Mouse (Mus musculus): ENCODE measurements around the gene Acvr1b. TPM values are rescaled to one million over a fixed set of nuclear protein-coding genes. Genes with fewer than 3 reads are reported as not detected.

Gene Acvr1b
- polyA plus RNA-seq, 1 experiment from 2014 or later: 5.5 TPM

GRCm38 (mm10) chr15:101242645-101243044 lies 68.8 kb downstream of the Acvr1b start:
- Histone ChIP-seq H3K36me3 (replicated peaks) (no peaks in the 10 kb centered on the region), H3K27ac (replicated peaks) (no peak overlapping the region; the same call in 1 of the 2 replicates), H3K9me3 (no peaks in the 10 kb centered on the region), H3K27me3 (replicated peaks; ENCODE audit: low read depth, poor library complexity, severe bottlenecking) (peaks cover 20% of the 10 kb centered on the region), H3K4me1 (peaks cover 55% of the 10 kb centered on the region), H3K4me3 (no peak overlapping the region)
- WGBS: 23% methylated on average over 8 of the region's 8 CpGs
- peak; percentile 64 for DNase-seq (ENCODE audit: low spot score)

GRCm38 (mm10) chr15:101244012-101244411 lies 70.1 kb downstream of the Acvr1b start:
- Histone ChIP-seq H3K36me3 (replicated peaks) (no peaks in the 10 kb centered on the region), H3K27ac (replicated peaks) (0 out of 2 replicates have a peak overlapping the region, but pooled peaks have one; percentile 20), H3K9me3 (no peaks in the 10 kb centered on the region), H3K27me3 (replicated peaks; ENCODE audit: low read depth, poor library complexity, severe bottlenecking) (peaks cover 7% of the 10 kb centered on the region; the same call in 1 of the 2 replicates), H3K4me1 (peaks cover 58% of the 10 kb centered on the region), H3K4me3 (no peak overlapping the region)
- DNase-seq (ENCODE audit: low spot score): no peak
- 69% methylated on average over 3 of the region's 3 CpGs for WGBS

GRCm38 (mm10) chr15:101246231-101247154 lies 72.6 kb downstream of the Acvr1b start:
- 0 out of 2 replicates have a peak, but pooled peaks cover 5% of the 10 kb centered on the region for H3K27me3 ChIP-seq (replicated peaks; ENCODE audit: low read depth, poor library complexity, severe bottlenecking)
- WGBS: 1% methylated on average over 56 of the region's 56 CpGs
- no peaks in the 10 kb centered on the region for H3K36me3 ChIP-seq (replicated peaks)
- H3K9me3 ChIP-seq: no peaks in the 10 kb centered on the region
- peak; percentile 97 for DNase-seq (ENCODE audit: low spot score)
- H3K27ac ChIP-seq (replicated peaks): peak overlapping the region; percentile 94
- peak overlapping the region; percentile 59 for H3K4me3 ChIP-seq
- H3K4me1 ChIP-seq: peaks cover 45% of the 10 kb centered on the region

GRCm38 (mm10) chr15:101247155-101247498 lies 73.3 kb downstream of the Acvr1b start:
- H3K4me1 ChIP-seq: peaks cover 39% of the 10 kb centered on the region
- H3K27ac ChIP-seq (replicated peaks): peak overlapping the region; percentile 94
- DNase-seq (ENCODE audit: low spot score): no peak
- no peaks in the 10 kb centered on the region for H3K27me3 ChIP-seq (replicated peaks; ENCODE audit: low read depth, poor library complexity, severe bottlenecking)
- H3K4me3 ChIP-seq: peak overlapping the region; percentile 59
- H3K36me3 ChIP-seq (replicated peaks): no peaks in the 10 kb centered on the region
- H3K9me3 ChIP-seq: no peaks in the 10 kb centered on the region
- WGBS: 60% methylated on average over 1 of the region's 1 CpGs

- Histone ChIP-seq H3K27me3 (replicated peaks; ENCODE audit: low read depth, poor library complexity, severe bottlenecking) (no peaks in the 10 kb centered on the region; the same call in 1 of the 2 replicates), H3K9me3 (no peaks in the 10 kb centered on the region), H3K27ac (replicated peaks) (peak overlapping the region; percentile 62), H3K36me3 (replicated peaks) (no peaks in the 10 kb centered on the region), H3K4me3 (0 out of 2 replicates have a peak overlapping the region, but pooled peaks have one; percentile 11), H3K4me1 (peaks cover 32% of the 10 kb centered on the region)
- no peak for DNase-seq (ENCODE audit: low spot score)
- WGBS: 31% methylated on average over 5 of the region's 5 CpGs
Measured at GRCm38 (mm10) chr15:101248029-101248710, 74.3 kb downstream of the Acvr1b start.

- no peaks in the 10 kb centered on the region for H3K9me3 ChIP-seq
- 84% methylated on average over 9 of the region's 9 CpGs for WGBS
- no peak for DNase-seq (ENCODE audit: low spot score)
- no peak overlapping the region for H3K27ac ChIP-seq (replicated peaks)
- H3K27me3 ChIP-seq (replicated peaks; ENCODE audit: low read depth, poor library complexity, severe bottlenecking): no peaks in the 10 kb centered on the region; the same call in 1 of the 2 replicates
- no peak overlapping the region for H3K4me3 ChIP-seq
- peaks cover 50% of the 10 kb centered on the region for H3K4me1 ChIP-seq
- H3K36me3 ChIP-seq (replicated peaks): no peaks in the 10 kb centered on the region
Measured at GRCm38 (mm10) chr15:101250220-101250800, 76.4 kb downstream of the Acvr1b start.

GRCm38 (mm10) chr15:101251930-101252329 lies 78.1 kb downstream of the Acvr1b start:
- 91% methylated on average over 5 of the region's 5 CpGs for WGBS
- H3K9me3 ChIP-seq: no peaks in the 10 kb centered on the region

GRCm38 (mm10) chr15:101252614-101253013 lies 78.7 kb downstream of the Acvr1b start:
- no peak for DNase-seq (ENCODE audit: low spot score)

More at GRCm38 (mm10) chr15:101251930-101252329, 78.1 kb downstream of the Acvr1b start:
- Histone ChIP-seq H3K4me3 (no peak overlapping the region), H3K36me3 (replicated peaks) (no peaks in the 10 kb centered on the region), H3K27me3 (replicated peaks; ENCODE audit: low read depth, poor library complexity, severe bottlenecking) (no peaks in the 10 kb centered on the region; the same call in 1 of the 2 replicates), H3K4me1 (peaks cover 51% of the 10 kb centered on the region), H3K27ac (replicated peaks) (no peak overlapping the region)
- DNase-seq (ENCODE audit: low spot score): no peak

GRCm38 (mm10) chr15:101253563-101253885 lies 79.7 kb downstream of the Acvr1b start:
- peak overlapping the region; percentile 82 for H3K4me3 ChIP-seq
- H3K4me1 ChIP-seq: peaks cover 42% of the 10 kb centered on the region
- no peaks in the 10 kb centered on the region for H3K9me3 ChIP-seq
- peak overlapping the region; percentile 92 for H3K27ac ChIP-seq (replicated peaks)
- WGBS: 30% methylated on average over 3 of the region's 3 CpGs
- no peak for DNase-seq (ENCODE audit: low spot score)
- no peaks in the 10 kb centered on the region; the same call in 1 of the 2 replicates for H3K27me3 ChIP-seq (replicated peaks; ENCODE audit: low read depth, poor library complexity, severe bottlenecking)
- H3K36me3 ChIP-seq (replicated peaks): no peaks in the 10 kb centered on the region

More at GRCm38 (mm10) chr15:101252614-101253013, 78.7 kb downstream of the Acvr1b start:
- Histone ChIP-seq H3K27ac (replicated peaks) (no peak overlapping the region), H3K36me3 (replicated peaks) (no peaks in the 10 kb centered on the region), H3K27me3 (replicated peaks; ENCODE audit: low read depth, poor library complexity, severe bottlenecking) (no peaks in the 10 kb centered on the region; the same call in 1 of the 2 replicates), H3K4me1 (peaks cover 49% of the 10 kb centered on the region), H3K4me3 (no peak overlapping the region), H3K9me3 (no peaks in the 10 kb centered on the region)
- 81% methylated on average over 6 of the region's 6 CpGs for WGBS

- no peaks in the 10 kb centered on the region; the same call in 1 of the 2 replicates for H3K27me3 ChIP-seq (replicated peaks; ENCODE audit: low read depth, poor library complexity, severe bottlenecking)
- peak within 1 kb of the TSS; percentile 82 for H3K4me3 ChIP-seq
- H3K36me3 ChIP-seq (replicated peaks): no peaks in the 10 kb centered on the region
- H3K4me1 ChIP-seq: peaks cover 41% of the 10 kb centered on the region
- no peaks in the 10 kb centered on the region for H3K9me3 ChIP-seq
- peak; percentile 75 for DNase-seq (ENCODE audit: low spot score)
- 1% methylated on average over 82 of the region's 82 CpGs for WGBS
- peak within 1 kb of the TSS; percentile 92 for H3K27ac ChIP-seq (replicated peaks)
Measured at GRCm38 (mm10) chr15:101253886-101254795, 80.3 kb downstream of the Acvr1b start, which contains the start of gene Nr4a1. Nr4a1 (plus strand) TSS chr15:101254269.

- no peak overlapping the region for H3K4me3 ChIP-seq
- H3K27ac ChIP-seq (replicated peaks): no peak overlapping the region; the same call in 1 of the 2 replicates
- no peaks in the 10 kb centered on the region; the same call in 1 of the 2 replicates for H3K27me3 ChIP-seq (replicated peaks; ENCODE audit: low read depth, poor library complexity, severe bottlenecking)
- H3K36me3 ChIP-seq (replicated peaks): 0 out of 2 replicates have a peak, but pooled peaks cover 7% of the 10 kb centered on the region
- peaks cover 54% of the 10 kb centered on the region for H3K4me1 ChIP-seq
- DNase-seq (ENCODE audit: low spot score): no peak
- no peaks in the 10 kb centered on the region for H3K9me3 ChIP-seq
- 78% methylated on average over 7 of the region's 7 CpGs for WGBS
Measured at GRCm38 (mm10) chr15:101255842-101256462, 82.1 kb downstream of the Acvr1b start.
